Mouse (Mus musculus) heart, postnatal 0 days (tissue): ENCODE measurements around the gene Icmt. TPM values are rescaled to one million over a fixed set of nuclear protein-coding genes. Genes with fewer than 3 reads are reported as not detected.
A peak's percentile ranks its signal among the peaks of the same experiment; 100 is the strongest.

Source experiments
- ATAC-seq: fragments of 200-750 bp; cut with Nextera tagmentation; 2 replicates; pipeline ENCODE4 v1.8.0; 2017; ENCODE audit warnings: low read depth, moderate number of reproducible peaks, moderate library complexity; ENCODE audit not compliant: insufficient read depth
- DNase-seq: peaks from one replicate; pipeline ENCODE4 v3.0.0-alpha.2; 2016; ENCODE audit warnings: low spot score
- H3K27ac ChIP-seq: fragments of 300-500 bp; sonication (generic); 2 replicates; pipeline ENCODE4 v1.5.1; 2014; ENCODE audit warnings: low read depth, mild to moderate bottlenecking
- H3K27me3 ChIP-seq: fragments of 300-500 bp; sonication (generic); 2 replicates; pipeline ENCODE4 v1.6.1; 2014; ENCODE audit warnings: low read length, mixed read lengths; ENCODE audit not compliant: control insufficient read depth, insufficient read depth
- H3K36me3 ChIP-seq: fragments of 300-500 bp; sonication (generic); replicated peaks from 2 replicates; pipeline ENCODE4 v1.6.1; 2014; ENCODE audit warnings: low read length, mixed read lengths; ENCODE audit not compliant: control insufficient read depth, insufficient read depth
- H3K4me1 ChIP-seq: fragments of 300-500 bp; sonication (generic); 2 replicates; pipeline ENCODE4 v1.6.1; 2014; ENCODE audit warnings: antibody characterized with exemption; ENCODE audit not compliant: control insufficient read depth, insufficient read depth
- H3K4me2 ChIP-seq: fragments of 300-500 bp; sonication (generic); 2 replicates; pipeline ENCODE4 v1.6.1; 2014; ENCODE audit warnings: low read depth, mild to moderate bottlenecking, low read length, moderate library complexity
- H3K4me3 ChIP-seq: fragments of 300-500 bp; sonication (generic); 2 replicates; pipeline ENCODE4 v1.5.1; 2014; ENCODE audit warnings: low read depth, low read length
- H3K9ac ChIP-seq: fragments of 300-500 bp; sonication (generic); replicated peaks from 2 replicates; pipeline ENCODE4 v1.6.1; 2014; ENCODE audit warnings: low read depth, low read length, mixed read lengths
- H3K9me3 ChIP-seq: fragments of 300-500 bp; sonication (generic); replicated peaks from 2 replicates; pipeline ENCODE4 v1.6.1; 2016; ENCODE audit warnings: low read length; ENCODE audit not compliant: control insufficient read depth
- CTCF ChIP-seq: IDR thresholded peaks from 2 replicates; pipeline ENCODE4 v1.5.1; 2016; ENCODE audit warnings: antibody characterized with exemption, control low read depth, low read depth
- EP300 ChIP-seq: IDR thresholded peaks from 2 replicates; pipeline ENCODE4 v1.6.1; 2016; ENCODE audit warnings: antibody characterized with exemption, low read depth
- WGBS: fragments of 180-500 bp; shearing (Covaris S2); extraction: QIAGEN DNeasy Blood & Tissue Kit; methylation state at CpG from one replicate; pipeline ENCODE4 v1.1.7; 2014; 5-methylcytosine and 5-hydroxymethylcytosine counted together
- polyA plus RNA-seq: library from polyadenylated mRNA; unstranded; fragments of >200 nt; fragmentation: Nextera tagmentation; extraction: Ambion mirVana; gene quantifications from 2 replicates; pipeline ENCODE4 v1.2.1, GENCODE M21; 2015
- total RNA-seq: library from RNA; depleted of rRNA; stranded (reverse); fragments of >200 nt; gene quantifications from 2 replicates; pipeline ENCODE4 v1.2.3, GENCODE M21; 2014; ENCODE audit warnings: low replicate concordance

Icmt gene
- total and polyA plus RNA-seq, 2 experiments from 2014 or later, result 15.0 to 38.0 TPM

DNA sequence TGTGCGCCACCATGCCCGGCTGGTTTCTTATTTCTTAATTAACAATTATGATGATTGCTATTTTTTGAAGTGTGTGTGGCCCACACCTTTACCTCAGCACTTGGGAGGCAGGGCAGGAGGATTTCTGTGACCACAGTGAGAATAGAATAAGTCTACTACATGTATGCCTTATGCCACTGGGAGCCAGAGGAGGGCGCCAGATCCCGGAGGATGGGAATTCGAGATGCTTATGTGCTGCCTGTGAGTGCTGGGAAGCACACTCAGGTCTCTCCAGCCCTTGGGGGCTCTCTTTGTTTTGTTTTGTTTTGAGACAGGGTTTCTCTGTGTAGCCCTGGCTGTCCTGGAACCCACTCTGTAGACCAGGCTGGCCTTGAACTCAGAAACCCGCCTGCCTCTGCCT is 31.7 kb downstream of the Icmt start:
- no peak for DNase-seq
- Histone ChIP-seq H3K4me3 (no peak overlapping the region), H3K4me2 (no peak overlapping the region), H3K9ac (no peak overlapping the region), H3K9me3 (no peaks in the 10 kb centered on the region), H3K4me1 (peaks cover 12% of the 10 kb centered on the region), H3K27me3 (no peaks in the 10 kb centered on the region), H3K36me3 (peaks cover 50% of the 10 kb centered on the region), H3K27ac (no peak overlapping the region)
- ATAC-seq, result no peak
- WGBS, result 74% methylated on average over 6 of the region's 6 CpGs
- TF ChIP-seq CTCF, result peak; percentile 41
- no peak for TF ChIP-seq EP300

GRCm38 (mm10) chr4:152332952-152333351 is 35.9 kb downstream of the Icmt start:
- 13% methylated on average over 2 of the region's 2 CpGs for WGBS
- Histone ChIP-seq H3K4me2 (no peak overlapping the region), H3K4me3 (no peak overlapping the region), H3K9me3 (no peaks in the 10 kb centered on the region), H3K27me3 (peaks cover 7% of the 10 kb centered on the region), H3K9ac (no peak overlapping the region), H3K4me1 (no peaks in the 10 kb centered on the region), H3K27ac (no peak overlapping the region), H3K36me3 (peaks cover 71% of the 10 kb centered on the region)
- ATAC-seq (peak; percentile 55; the same call in 1 of the 2 replicates), DNase-seq (peak; percentile 37)
- TF ChIP-seq EP300 (no peak), CTCF (peak; percentile 99)

DNA sequence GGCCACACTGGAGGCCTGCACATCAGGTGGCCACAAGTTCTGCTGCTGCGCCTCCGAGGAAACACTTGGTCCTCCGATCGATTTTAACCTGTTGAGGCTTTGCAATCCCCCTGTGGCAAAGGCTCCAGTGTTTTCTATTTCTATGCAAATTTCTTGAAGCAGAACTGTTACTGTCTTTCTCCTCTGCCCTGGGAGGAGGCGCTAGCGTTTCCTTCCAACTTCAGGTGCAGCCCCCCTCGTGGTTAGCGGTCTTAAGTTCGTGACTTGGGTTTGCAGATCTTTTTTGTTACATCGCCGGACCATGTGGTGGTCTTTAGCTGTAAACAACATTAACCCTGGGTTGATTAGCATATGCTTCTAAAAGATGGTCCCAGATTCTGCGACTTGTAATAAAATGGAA is 36.6 kb downstream of the Icmt start:
- peaks cover 70% of the 10 kb centered on the region for H3K36me3 ChIP-seq
- no peak overlapping the region for H3K27ac ChIP-seq
- 95% methylated on average over 12 of the region's 12 CpGs for WGBS

GRCm38 (mm10) chr4:152337772-152338171 is 40.7 kb downstream of the Icmt start:
- H3K27me3 ChIP-seq, result peaks cover 53% of the 10 kb centered on the region
- ATAC-seq, result no peak
- no peaks in the 10 kb centered on the region for H3K9me3 ChIP-seq
- no peak for DNase-seq
- 35% methylated on average over 6 of the region's 6 CpGs for WGBS
- H3K27ac ChIP-seq, result no peak overlapping the region
- H3K4me2 ChIP-seq, result no peak overlapping the region
- no peak overlapping the region for H3K4me3 ChIP-seq
- peaks cover 29% of the 10 kb centered on the region for H3K36me3 ChIP-seq
- no peak overlapping the region for H3K9ac ChIP-seq
- H3K4me1 ChIP-seq, result peaks cover 10% of the 10 kb centered on the region
- TF ChIP-seq EP300 (no peak), CTCF (no peak)

More for the DNA sequence above, 36.6 kb downstream of the Icmt start:
- no peak overlapping the region for H3K9ac ChIP-seq
- TF ChIP-seq CTCF (no peak), EP300 (no peak)
- peaks cover 2% of the 10 kb centered on the region for H3K4me1 ChIP-seq
- peaks cover 12% of the 10 kb centered on the region for H3K27me3 ChIP-seq
- no peak overlapping the region for H3K4me3 ChIP-seq
- no peak for ATAC-seq
- H3K4me2 ChIP-seq, result no peak overlapping the region
- no peak for DNase-seq
- H3K9me3 ChIP-seq, result no peaks in the 10 kb centered on the region

DNA sequence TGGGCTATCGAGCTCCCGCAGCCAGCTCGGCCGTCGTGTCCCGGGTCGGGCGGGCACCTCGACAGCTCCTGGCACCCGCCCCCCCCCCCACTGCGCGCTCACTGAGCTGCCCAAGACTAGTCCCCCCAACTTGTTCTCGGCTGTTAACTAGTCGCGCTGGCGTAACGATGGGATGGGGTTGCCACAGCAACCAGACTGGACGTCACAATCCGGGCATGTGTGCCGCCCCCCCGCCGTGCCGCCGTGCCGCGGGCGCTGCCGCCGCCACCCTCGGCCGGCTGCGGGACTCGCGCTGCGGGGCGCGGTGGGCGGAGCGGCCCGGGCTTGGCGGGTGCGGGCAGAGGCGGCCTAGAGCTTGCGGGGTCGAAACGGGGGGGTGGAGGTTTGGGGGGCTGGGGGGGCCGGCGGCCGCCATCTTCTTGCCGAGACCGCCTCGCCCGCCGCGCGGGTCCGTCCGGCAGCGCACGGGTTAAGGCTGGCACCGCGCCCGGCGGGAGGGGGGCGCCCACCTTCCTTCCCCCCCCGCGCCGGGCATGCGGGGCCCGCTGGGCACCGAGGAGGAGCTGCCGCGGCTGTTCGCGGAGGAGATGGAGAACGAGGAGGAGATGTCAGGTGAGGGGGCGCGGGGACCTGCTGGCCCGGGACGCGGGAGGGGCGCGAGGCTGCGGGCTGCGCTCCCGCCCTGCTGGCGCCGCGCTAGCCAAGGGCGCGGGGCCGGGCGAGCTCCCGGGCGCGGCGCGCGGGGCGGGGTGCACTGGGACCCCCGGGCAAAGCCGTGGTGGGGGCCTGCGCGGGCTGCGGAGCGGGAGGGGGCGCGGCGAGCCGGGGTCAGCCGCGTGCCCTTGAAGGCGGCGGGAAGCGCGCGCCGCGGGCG is 41.6 kb downstream of the Icmt start, which contains the start of gene Chd5:
TSS of gene Chd5 (plus strand) at position 233 of the 874 bp plus-strand sequence.
- no peaks in the 10 kb centered on the region for H3K9me3 ChIP-seq
- H3K36me3 ChIP-seq, result peaks cover 22% of the 10 kb centered on the region
- peak; percentile 7; the same call in 1 of the 2 replicates for ATAC-seq
- H3K27ac ChIP-seq, result no peak within 1 kb of the TSS
- peaks cover 10% of the 10 kb centered on the region for H3K4me1 ChIP-seq
- H3K4me2 ChIP-seq, result peak within 1 kb of the TSS; percentile 91
- peaks cover 62% of the 10 kb centered on the region for H3K27me3 ChIP-seq
- 0 out of 2 replicates have a peak within 1 kb of the TSS, but pooled peaks have one; percentile 10 for H3K9ac ChIP-seq
- no peak for DNase-seq
- TF ChIP-seq CTCF, result no peak
- no peak for TF ChIP-seq EP300
- WGBS, result 2% methylated on average over 56 of the region's 120 CpGs
- peak within 1 kb of the TSS; percentile 56 for H3K4me3 ChIP-seq
